Mouse (Mus musculus): ENCODE results near the gene Gc.

The Gc gene

GRCm38 (mm10) chr5:89457554-89458062, at the start of gene Gc:
Gc (minus strand) TSS chr5:89457898.
- DNase-seq, result no peak

DNA sequence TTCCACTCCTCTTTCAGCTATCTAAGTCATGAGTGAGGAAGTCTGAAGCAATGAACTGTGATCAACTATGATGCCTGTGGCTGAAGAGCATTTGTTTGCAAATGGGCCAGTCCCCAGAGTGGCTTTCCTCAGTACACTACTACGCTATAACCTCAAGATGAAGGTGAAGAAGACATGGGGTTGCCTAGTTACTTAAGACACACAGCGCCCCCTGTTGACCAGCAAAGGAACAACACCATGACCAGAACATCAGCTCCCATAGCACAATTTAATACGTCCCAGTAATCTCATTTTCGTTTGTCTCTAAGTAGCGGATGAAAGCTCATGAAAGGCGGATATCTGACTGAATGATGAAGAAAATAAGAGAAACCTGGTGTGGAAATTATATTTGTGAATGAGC, 42.5 kb upstream of the Gc start:
- peak; percentile 13 for DNase-seq

DNA sequence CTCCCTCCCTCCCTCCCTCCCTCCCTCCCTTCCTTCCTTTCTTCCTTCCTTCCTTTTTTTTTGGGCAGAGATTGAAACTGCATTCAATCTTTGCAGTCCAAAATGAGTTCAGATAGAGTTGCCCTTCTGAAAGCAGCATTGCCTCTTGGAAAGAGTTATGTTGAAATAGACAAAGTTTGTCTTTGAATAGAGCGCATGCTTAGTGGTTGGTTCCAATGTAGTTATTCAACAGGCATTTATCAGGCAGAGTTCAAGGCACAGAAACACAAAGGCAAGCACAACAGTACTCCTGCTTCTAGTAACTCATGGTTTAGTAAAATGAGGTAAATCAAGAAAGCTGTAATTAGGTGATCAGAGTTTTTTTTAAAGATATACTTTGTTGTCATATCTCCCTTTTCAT, 34.9 kb upstream of the Gc start:
- DNase-seq, result no peak

DNA sequence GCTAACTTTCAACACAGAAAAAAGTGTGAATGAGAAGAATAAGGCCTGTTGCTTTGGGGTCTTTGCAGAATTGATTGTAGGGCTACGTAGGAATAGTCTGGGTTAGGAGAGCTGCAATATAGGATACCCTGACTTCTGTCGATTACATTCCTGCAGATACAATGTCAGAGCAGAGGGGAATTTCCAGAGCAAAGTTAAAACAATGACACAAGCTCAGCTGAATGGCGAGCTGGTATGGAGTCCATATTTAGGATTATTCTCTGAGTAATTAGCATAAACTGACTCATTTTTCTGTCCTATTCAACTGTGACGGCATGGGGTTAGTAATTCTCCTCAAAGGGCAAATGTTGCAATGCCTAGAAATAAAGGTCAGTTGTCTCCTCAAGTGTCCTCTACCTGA, 12.8 kb upstream of the Gc start:
- DNase-seq, result no peak

DNA sequence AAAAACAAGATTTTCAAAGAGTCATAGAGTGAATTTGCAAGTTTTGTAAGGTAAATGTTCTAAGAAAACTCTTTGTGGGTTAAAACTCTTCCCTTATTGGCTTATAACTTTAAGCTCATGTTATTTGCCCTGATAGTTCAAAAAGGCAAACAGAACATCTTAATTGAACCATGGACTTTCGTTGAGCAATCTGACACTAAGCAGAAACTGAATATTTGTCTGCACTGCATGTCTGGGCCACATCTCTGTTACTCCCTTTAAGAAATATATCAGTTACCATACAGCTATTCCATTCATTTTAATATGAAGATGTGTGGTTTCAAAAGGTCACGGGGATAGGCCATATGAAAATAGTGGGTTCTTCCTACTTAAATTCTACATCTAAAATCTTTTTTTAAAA, 10.2 kb upstream of the Gc start:
- DNase-seq, result no peak

DNA sequence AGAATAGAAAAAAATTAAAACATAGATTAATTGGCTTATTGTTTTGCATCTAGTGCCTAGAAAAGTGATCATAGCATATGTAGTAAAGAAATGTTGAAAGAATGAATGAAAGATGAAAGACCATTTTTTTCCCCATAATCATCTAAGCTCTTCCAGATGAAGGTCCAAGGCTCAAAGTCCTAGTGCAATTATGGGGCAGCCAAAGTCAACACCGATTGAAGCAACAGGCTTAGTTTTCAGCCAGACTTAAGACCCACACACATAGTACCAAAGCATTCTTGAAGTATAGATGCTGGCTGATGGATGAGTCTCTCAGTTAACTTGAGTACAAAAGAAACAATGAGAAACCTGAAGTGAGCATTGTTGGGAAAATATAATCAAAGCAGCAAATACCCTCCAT, 9.3 kb upstream of the Gc start:
- DNase-seq, result no peak

- no peak for DNase-seq
Measured at GRCm38 (mm10) chr5:89466275-89466674, 8.6 kb upstream of the Gc start.

- no peak for DNase-seq
Measured at GRCm38 (mm10) chr5:89461817-89462216, 4.1 kb upstream of the Gc start.

DNA sequence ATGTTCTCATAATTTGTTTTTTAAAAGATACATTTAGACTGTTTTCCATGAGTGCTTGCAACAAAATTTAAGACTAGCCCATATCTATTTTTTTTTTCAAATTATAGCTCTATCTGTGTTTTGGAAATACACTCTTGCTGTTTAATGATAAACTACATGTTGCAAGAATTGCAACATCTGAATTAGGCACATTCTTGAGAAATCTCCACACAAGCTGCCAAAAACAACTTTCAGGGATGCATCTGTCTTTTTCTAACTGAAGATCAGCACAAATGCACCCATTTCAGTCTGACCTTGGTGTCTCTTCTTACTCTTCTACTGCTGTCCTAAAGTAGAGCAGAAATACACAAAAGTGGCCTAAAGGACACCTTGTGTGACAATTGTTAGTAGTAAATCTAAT, 1.9 kb upstream of the Gc start:
- DNase-seq, result no peak

GRCm38 (mm10) chr5:89458987-89459386, 1.3 kb upstream of the Gc start:
- no peak for DNase-seq

- peak; percentile 55 to 64 for DNase-seq
Measured at GRCm38 (mm10) chr5:89455526-89455925, 2.2 kb downstream of the Gc start.

DNA sequence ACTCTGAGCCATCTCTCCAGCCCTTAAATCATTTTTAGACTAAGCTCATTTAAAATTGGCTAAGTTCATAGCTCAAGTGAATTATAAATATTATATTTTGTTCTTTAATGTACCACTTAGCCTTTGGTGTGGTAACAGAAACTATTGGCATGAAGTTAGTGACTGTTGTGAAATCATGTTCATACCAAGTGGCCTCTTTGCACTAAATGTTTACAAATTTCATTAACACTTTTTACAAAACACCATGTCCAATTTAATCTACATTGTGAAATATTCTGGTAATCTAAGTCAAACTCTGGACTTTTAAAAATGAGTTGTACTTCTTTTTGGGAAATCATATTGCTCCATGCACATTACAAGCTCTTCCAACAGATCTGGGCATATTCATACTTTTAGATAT, 6.9 kb downstream of the Gc start:
- no peak for DNase-seq

GRCm38 (mm10) chr5:89449325-89449724, 8.4 kb downstream of the Gc start:
- no peak for DNase-seq

GRCm38 (mm10) chr5:89447978-89448377, 9.7 kb downstream of the Gc start:
- DNase-seq, result no peak

DNA sequence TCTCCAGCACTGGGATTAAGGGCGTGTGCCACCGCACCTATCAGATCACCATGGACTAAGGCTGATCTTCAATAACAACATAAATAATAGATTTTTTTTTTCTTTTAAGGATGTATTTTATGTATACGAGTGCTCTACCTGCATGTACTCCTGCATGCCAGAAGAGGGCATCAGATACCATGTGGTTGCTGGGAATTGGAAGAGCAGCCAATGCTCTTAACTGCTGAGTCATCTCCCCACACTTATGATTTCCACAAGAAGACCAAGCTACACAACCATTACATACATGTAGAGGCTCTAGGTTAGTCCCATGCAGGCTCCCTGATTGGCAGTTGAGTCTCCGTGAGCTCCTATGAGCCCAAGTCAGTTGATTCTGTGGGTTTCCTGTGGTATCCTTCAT, 13.3 kb downstream of the Gc start:
- no peak for DNase-seq

GRCm38 (mm10) chr5:89411536-89411935, 46.2 kb downstream of the Gc start:
- no peak for DNase-seq

DNA sequence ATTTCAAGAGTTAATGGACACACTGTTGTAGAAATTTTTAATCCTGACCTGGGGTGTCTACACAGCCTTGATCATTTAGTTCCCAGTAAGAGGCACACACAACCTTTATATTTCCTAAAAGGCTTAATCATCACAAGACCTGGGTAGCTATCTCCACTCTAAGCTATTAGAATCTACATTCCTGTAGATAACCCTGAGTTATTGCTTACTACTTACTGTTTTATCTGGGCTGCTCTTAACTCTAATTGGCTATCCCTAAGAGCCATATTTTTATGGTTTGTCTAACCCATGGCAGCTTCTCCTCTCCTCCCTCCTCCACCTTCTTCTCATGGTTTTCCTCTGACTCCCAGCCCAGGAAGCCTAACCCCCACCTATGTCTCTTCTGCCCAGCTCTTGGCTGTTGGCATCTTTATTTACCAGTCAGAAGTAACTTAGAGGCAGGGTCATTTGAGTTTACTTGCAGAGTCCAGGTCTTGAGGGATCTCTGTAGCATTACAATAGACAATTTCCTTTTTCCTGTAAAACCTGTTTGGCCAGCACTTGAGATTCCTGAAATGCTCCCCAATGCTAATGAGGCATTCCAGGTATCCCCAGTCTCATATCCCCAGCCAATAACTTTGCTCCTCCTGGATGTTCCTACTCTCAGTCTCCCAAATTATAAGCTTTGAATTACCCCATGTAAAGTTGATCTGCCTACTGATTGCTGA, 50.2 kb downstream of the Gc start:
- DNase-seq, result no peak

GRCm38 (mm10) chr5:89405132-89405531, 52.6 kb downstream of the Gc start:
- no peak for DNase-seq

- no peak for DNase-seq
Measured at GRCm38 (mm10) chr5:89390405-89390804, 67.3 kb downstream of the Gc start.

DNA sequence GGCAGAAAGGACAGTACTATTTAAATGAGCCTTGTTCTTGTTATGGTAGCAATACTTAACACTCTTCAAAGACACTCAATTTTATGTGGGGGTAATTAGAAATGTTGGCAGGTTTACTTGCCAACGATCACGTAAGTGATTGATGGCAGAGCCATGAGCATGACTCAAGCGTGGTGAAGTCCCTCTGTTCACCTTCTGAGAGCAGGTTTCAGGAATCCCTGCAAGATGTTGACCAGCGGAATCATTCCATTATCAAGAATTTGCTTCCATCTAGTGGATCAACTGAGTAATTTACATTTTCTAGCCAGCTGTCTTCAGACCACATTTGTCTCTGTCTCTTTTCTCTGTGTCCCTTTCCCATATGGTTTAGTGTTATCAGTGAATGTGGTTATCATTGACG, 73.5 kb downstream of the Gc start:
- peak; percentile 12 to 15 for DNase-seq

GRCm38 (mm10) chr5:89381340-89381739, 76.4 kb downstream of the Gc start:
- DNase-seq, result no peak

GRCm38 (mm10) chr5:89370140-89370539, 87.6 kb downstream of the Gc start:
- peak; percentile 16 to 37 for DNase-seq

GRCm38 (mm10) chr5:89368045-89368743, 89.5 kb downstream of the Gc start:
- no peak for DNase-seq

Measured in kidney, postnatal 4 days (tissue).